Mouse (Mus musculus) olfactory bulb, adult 2 months (tissue): ENCODE results near the gene Atp8b3.

ENCODE experiments used
- CTCF ChIP-seq: fragments of 200-500 bp; IDR thresholded peaks from 2 replicates; pipeline ENCODE4 v1.5.1; 2012; ENCODE audit warnings: low read depth, mild to moderate bottlenecking, low read length, moderate library complexity; ENCODE audit not compliant: insufficient read depth
- POLR2A ChIP-seq: fragments of 200-500 bp; IDR thresholded peaks from 2 replicates; pipeline ENCODE4 v1.6.1; 2012; ENCODE audit warnings: mild to moderate bottlenecking, low read depth, low read length, moderate library complexity; ENCODE audit not compliant: insufficient read depth

DNA sequence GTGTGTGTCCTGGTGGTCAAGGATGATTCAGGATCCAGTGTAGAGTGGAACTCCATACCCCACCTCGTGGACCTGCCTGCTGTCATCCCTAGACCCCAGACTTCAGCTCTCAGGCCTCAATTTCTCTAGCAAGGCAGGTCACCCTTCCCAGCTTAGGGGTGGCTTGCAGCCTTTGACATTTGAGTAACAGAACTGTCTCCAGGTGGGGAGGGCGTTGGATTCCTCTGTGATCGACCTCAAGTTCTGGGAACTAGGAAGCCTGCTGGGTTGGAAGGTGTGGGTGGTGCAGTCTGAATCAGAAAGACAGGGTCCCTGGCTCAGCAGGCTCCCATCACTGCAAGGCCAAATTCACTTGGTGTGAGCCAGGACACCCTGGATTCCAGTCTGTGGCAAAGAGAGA lies 36.0 kb upstream of the Atp8b3 start:
- TF ChIP-seq POLR2A = no peak
- TF ChIP-seq CTCF = no peak
